Mouse (Mus musculus) C2C12 (cell line): Measurements from ENCODE around the gene Gorasp1. TPM values are rescaled to one million over a fixed set of nuclear protein-coding genes. Genes with fewer than 3 reads are reported as not detected.

Experiments used
- H3K27me3 ChIP-seq: one replicate; pipeline ENCODE4 v1.6.1; 2011; ENCODE audit not compliant: control insufficient read depth, insufficient read depth, insufficient read length
- H3K36me3 ChIP-seq: one replicate; pipeline ENCODE4 v1.6.1; 2011; ENCODE audit not compliant: control insufficient read depth, insufficient read depth
- H3K4me3 ChIP-seq: one replicate; pipeline ENCODE4 v1.5.1; 2011; ENCODE audit warnings: mild to moderate bottlenecking, control low read depth; ENCODE audit not compliant: poor library complexity, insufficient read depth, severe bottlenecking
- H3K79me2 ChIP-seq: one replicate; pipeline ENCODE4 v1.6.1; 2011; ENCODE audit not compliant: control insufficient read depth, insufficient read depth
- H3K79me3 ChIP-seq: one replicate; pipeline ENCODE4 v1.6.1; 2011; ENCODE audit warnings: low read depth, control low read depth
- H3ac ChIP-seq: one replicate; pipeline ENCODE3; 2011; ENCODE audit warnings: low read depth; ENCODE audit not compliant: control insufficient read depth, insufficient read length
- CEBPB ChIP-seq: IDR thresholded peaks from one replicate; pipeline ENCODE4 v1.6.1; 2011; ENCODE audit warnings: low read depth, mild to moderate bottlenecking, control low read depth, moderate library complexity
- CTCF ChIP-seq: IDR thresholded peaks from one replicate; pipeline ENCODE4 v1.5.1; 2011; ENCODE audit not compliant: control insufficient read depth, insufficient read depth, insufficient read length
- FOSL1 ChIP-seq: IDR thresholded peaks from one replicate; pipeline ENCODE4 v1.8.0; 2011; ENCODE audit warnings: mild to moderate bottlenecking, low read length; ENCODE audit not compliant: poor library complexity, insufficient read depth, severe bottlenecking
- MAX ChIP-seq: IDR thresholded peaks from one replicate; pipeline ENCODE4 v1.6.1; 2011; ENCODE audit warnings: mild to moderate bottlenecking, control low read depth
- MYOD1 ChIP-seq: IDR thresholded peaks from one replicate; pipeline ENCODE4 v1.6.1; 2011; ENCODE audit warnings: low read depth; ENCODE audit not compliant: control insufficient read depth, insufficient read length
- MYOG ChIP-seq: IDR thresholded peaks from one replicate; pipeline ENCODE4 v1.6.1; 2011; ENCODE audit not compliant: control insufficient read depth, insufficient read length; ENCODE audit errors: extremely low read depth
- USF1 ChIP-seq: IDR thresholded peaks from one replicate; pipeline ENCODE4 v1.6.1; 2011; ENCODE audit warnings: low read depth, mild to moderate bottlenecking, control low read depth, moderate library complexity
- polyA plus RNA-seq: library from polyadenylated mRNA; unstranded; fragments of >200 nt; fragmentation: generic; extraction: Trizol; gene quantifications from one replicate; pipeline ENCODE4 v1.2.1, GENCODE M21; 2012; ENCODE audit warnings: missing spikeins

Gorasp1 gene
- polyA plus RNA-seq, 1 experiment: 11.0 TPM

DNA sequence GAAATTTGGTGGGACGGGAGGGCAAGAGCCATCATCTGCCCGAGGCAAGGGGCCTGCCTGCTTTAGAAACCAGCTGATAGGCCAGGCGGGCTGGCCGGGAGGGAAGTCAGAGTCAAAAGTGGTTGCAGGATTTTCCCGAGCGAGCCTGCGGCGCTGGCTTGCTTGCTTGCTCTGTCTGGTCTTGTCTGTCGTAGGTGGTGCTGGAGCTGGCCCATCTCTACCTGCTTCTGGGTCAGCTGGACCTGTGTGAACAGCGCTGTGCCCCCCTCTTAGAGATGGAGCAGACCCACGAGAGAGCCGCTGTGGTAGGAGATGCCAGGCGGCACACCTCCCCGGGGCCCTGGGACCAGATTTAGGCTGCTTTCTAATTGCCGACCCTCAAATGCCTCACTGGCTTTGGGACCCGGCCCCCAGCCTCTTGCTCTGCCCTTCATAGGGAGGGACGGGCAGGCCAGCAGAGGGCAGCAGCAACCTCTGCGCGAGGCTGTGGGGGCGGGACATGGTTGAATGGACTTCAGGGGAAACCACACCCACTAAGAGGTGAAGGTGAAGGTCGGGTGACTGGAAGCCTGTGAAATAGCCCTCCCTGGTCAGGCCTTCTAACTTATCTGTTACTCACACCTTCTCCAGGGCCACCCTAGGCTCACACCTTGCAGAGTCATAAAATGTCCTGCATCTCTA lies 25.8 kb upstream of the Gorasp1 start:
- no peak overlapping the region for H3K4me3 ChIP-seq
- no peaks in the 10 kb centered on the region for H3K36me3 ChIP-seq
- no peaks in the 10 kb centered on the region for H3K79me3 ChIP-seq
- no peaks in the 10 kb centered on the region for H3K27me3 ChIP-seq
- no peaks in the 10 kb centered on the region for H3K79me2 ChIP-seq
- TF ChIP-seq CTCF (peak; percentile 87), MYOG (no peak), CEBPB (no peak)
- no peak overlapping the region for H3ac ChIP-seq

DNA sequence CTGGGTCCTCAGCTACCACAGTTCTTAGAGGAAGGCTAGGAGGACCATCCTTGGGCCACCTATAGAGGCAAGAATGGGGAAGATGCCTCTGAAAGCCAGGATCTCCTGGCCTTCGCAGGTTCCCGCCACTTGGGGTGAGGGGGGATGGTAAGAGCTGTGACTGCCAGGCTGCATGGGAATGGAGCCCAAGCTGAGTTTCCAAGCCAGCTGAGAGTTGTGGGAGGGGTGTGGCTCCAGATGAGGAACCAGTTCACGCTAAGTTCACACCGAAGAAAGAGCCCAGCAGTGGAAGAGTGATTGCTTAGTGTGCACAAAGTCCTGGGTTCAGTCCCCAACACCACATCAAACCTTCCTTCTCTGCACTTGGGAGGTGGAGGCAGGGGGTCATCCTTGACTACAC lies 24.9 kb upstream of the Gorasp1 start:
- Histone ChIP-seq H3K79me2 (no peaks in the 10 kb centered on the region), H3K4me3 (no peak overlapping the region), H3K36me3 (no peaks in the 10 kb centered on the region), H3K27me3 (no peaks in the 10 kb centered on the region), H3ac (no peak overlapping the region), H3K79me3 (no peaks in the 10 kb centered on the region)
- TF ChIP-seq MYOG: no peak
- TF ChIP-seq FOSL1: no peak

DNA sequence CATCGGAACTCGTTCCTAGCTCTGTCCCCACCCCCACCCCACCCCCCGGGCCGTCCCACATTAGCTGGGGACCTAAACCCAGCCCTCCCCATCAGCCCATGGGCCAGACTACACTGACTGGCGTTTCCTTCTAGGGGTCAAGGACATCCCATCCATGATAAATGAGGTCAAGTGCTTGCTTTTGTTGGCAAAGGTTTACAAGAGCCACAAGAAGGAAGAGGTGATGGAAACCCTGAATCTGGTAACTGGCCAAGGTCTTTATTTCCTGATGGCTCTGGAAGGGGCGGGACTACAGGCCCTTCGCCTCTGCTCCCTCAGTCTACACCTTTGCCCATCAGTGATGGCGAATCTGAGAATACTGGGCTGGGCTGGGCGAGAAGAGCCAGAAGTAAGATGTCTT lies 21.5 kb upstream of the Gorasp1 start:
- Histone ChIP-seq H3K79me3 (no peaks in the 10 kb centered on the region), H3K27me3 (no peaks in the 10 kb centered on the region), H3K79me2 (no peaks in the 10 kb centered on the region), H3ac (no peak overlapping the region), H3K36me3 (no peaks in the 10 kb centered on the region), H3K4me3 (no peak overlapping the region)
- no peak for TF ChIP-seq FOSL1

DNA sequence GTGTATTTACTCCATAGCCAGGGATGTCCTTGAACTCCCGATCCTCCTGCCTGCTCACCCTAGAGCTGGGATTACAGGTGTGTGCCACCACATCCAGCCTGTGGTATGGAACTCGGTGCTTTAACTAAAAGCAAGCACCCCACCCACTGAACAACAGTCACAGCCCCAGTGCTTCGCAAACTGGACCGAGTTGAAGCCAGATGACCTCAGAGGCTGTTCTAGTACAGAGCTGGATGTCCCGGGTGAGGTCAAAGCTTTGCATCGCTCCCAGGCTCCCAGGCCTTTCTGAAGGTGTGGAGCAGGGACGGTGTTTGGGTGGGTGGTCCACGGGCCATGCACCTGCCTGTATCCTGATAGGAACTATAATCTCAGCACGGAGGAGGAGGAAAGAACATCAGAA lies 14.0 kb upstream of the Gorasp1 start:
- Histone ChIP-seq H3K79me2 (no peaks in the 10 kb centered on the region), H3ac (no peak overlapping the region), H3K27me3 (peaks cover 9% of the 10 kb centered on the region), H3K36me3 (no peaks in the 10 kb centered on the region), H3K79me3 (no peaks in the 10 kb centered on the region), H3K4me3 (no peak overlapping the region)
- TF ChIP-seq MAX (no peak), USF1 (no peak), FOSL1 (no peak), MYOG (no peak), CEBPB (no peak), CTCF (no peak), MYOD1 (no peak)

DNA sequence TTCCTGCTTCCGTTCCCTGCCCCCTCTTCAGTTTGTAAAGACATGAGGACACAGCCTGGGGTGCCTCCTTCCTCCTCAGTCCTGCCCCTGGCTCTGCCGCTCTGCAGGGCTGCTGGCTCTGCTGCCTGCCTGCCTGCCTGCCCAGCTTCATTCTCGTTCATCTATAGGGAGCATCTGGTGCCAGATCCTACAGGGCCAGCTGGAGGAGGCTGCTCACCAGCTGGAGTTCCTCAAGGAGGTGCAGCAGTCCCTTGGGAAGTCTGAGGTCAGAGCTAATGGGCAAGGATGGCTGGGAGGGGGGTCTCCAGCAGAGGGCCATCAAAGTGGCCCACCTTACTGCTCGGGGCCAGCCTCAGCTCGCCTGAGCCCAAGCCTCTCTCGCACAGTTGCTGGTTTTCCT lies 13.1 kb upstream of the Gorasp1 start:
- Histone ChIP-seq H3K27me3 (peaks cover 9% of the 10 kb centered on the region), H3K36me3 (no peaks in the 10 kb centered on the region), H3K4me3 (no peak overlapping the region), H3K79me3 (no peaks in the 10 kb centered on the region), H3K79me2 (no peaks in the 10 kb centered on the region), H3ac (no peak overlapping the region)
- TF ChIP-seq CEBPB (no peak), MYOD1 (no peak), FOSL1 (no peak), USF1 (no peak), MYOG (no peak), CTCF (no peak), MAX (no peak)

DNA sequence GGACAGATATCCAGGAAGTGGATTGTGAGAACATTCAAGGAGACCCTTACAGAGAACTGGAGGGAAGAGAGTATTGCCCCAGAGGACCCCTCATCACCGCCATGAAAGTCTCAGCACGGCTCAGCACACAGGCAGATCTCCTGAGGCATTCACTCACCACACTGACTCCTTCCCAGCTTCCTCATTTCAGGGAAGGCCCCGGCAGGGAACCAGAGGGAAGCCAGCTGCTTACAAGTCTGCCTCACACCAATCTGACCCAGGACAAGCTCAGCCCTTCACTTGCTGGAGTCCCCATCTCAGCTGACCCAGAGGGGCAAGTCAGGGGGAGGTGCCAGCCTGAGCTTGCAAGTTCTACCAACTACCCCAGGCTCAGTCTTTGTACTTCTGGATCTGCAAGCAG lies 11.4 kb upstream of the Gorasp1 start:
- no peaks in the 10 kb centered on the region for H3K36me3 ChIP-seq
- no peak for TF ChIP-seq USF1
- TF ChIP-seq FOSL1: no peak

More for the DNA sequence above, 11.4 kb upstream of the Gorasp1 start:
- no peak overlapping the region for H3ac ChIP-seq
- H3K27me3 ChIP-seq: peaks cover 9% of the 10 kb centered on the region
- H3K79me2 ChIP-seq: no peaks in the 10 kb centered on the region
- no peaks in the 10 kb centered on the region for H3K79me3 ChIP-seq
- no peak overlapping the region for H3K4me3 ChIP-seq
